Mouse (Mus musculus) ovary, adult 18-20 months (tissue): ENCODE measurements around the gene Ly6g6d.

ENCODE experiments used
- DNase-seq: peaks from one replicate; pipeline ENCODE4 v3.0.0; 2022; ENCODE audit warnings: low spot score, mixed read lengths

Gene Ly6g6d

GRCm38 (mm10) chr17:35024261-35024660, 53.6 kb downstream of the Ly6g6d start:
- no peak for DNase-seq

GRCm38 (mm10) chr17:35023756-35024155, 54.1 kb downstream of the Ly6g6d start:
- DNase-seq: no peak

- DNase-seq: no peak
Measured at GRCm38 (mm10) chr17:35023221-35023620, 54.6 kb downstream of the Ly6g6d start.

- DNase-seq: no peak
Measured at GRCm38 (mm10) chr17:35022541-35023060, 55.3 kb downstream of the Ly6g6d start.

- DNase-seq: no peak
Measured at GRCm38 (mm10) chr17:35021842-35022477, 55.9 kb downstream of the Ly6g6d start.
